Mouse (Mus musculus): ENCODE measurements around the gene Klhl18. TPM values are rescaled to one million over a fixed set of nuclear protein-coding genes. Genes with fewer than 3 reads are reported as not detected.

Gene Klhl18
- 9.1 TPM for polyA plus RNA-seq (2014; fragmentation: Illumina TruSeq; extraction: RNeasy Lipid Tissue Mini Kit (QIAGEN cat#74804); ENCODE audit: low read depth, low replicate concordance)

GRCm38 (mm10) chr9:110476124-110477091 is at the start of gene Klhl18, which contains the start of gene Kif9:
Klhl18 (minus strand) TSS chr9:110476694.
Kif9 (plus strand) TSS chr9:110476958.

GRCm38 (mm10) chr9:110419511-110420112 is 56.9 kb downstream of the Klhl18 start, which contains the start of gene Ngp:
Ngp (plus strand) TSS chr9:110419747.

GRCm38 (mm10) chr9:110408099-110408773 is 68.3 kb downstream of the Klhl18 start, which contains the start of gene Ptpn23:
Ptpn23 (minus strand) TSS chr9:110408213.

Other genes with a start within 250 kb of the Klhl18 start
- gene Cspg5, start 232.9 kb downstream of the Klhl18 start, polyA plus RNA-seq (2014; fragmentation: Illumina TruSeq; extraction: RNeasy Lipid Tissue Mini Kit (QIAGEN cat#74804); ENCODE audit: low read depth, low replicate concordance): 0.54 TPM
- 0.69 TPM for gene Elp6, start 171.5 kb downstream of the Klhl18 start, polyA plus RNA-seq (2014; fragmentation: Illumina TruSeq; extraction: RNeasy Lipid Tissue Mini Kit (QIAGEN cat#74804); ENCODE audit: low read depth, low replicate concordance)
- 1.6 TPM for gene Scap, start 143.4 kb downstream of the Klhl18 start, polyA plus RNA-seq (2014; fragmentation: Illumina TruSeq; extraction: RNeasy Lipid Tissue Mini Kit (QIAGEN cat#74804); ENCODE audit: low read depth, low replicate concordance)
- 0.54 TPM for gene Ptpn23, start 68.5 kb downstream of the Klhl18 start, polyA plus RNA-seq (2014; fragmentation: Illumina TruSeq; extraction: RNeasy Lipid Tissue Mini Kit (QIAGEN cat#74804); ENCODE audit: low read depth, low replicate concordance)
- gene Ngp, start 56.9 kb downstream of the Klhl18 start, polyA plus RNA-seq (2014; fragmentation: Illumina TruSeq; extraction: RNeasy Lipid Tissue Mini Kit (QIAGEN cat#74804); ENCODE audit: low read depth, low replicate concordance): not detected
- gene Kif9, start 264 bp upstream of the Klhl18 start, polyA plus RNA-seq (2014; fragmentation: Illumina TruSeq; extraction: RNeasy Lipid Tissue Mini Kit (QIAGEN cat#74804); ENCODE audit: low read depth, low replicate concordance): 1.4 TPM
- gene Setd2, start 55.9 kb upstream of the Klhl18 start, polyA plus RNA-seq (2014; fragmentation: Illumina TruSeq; extraction: RNeasy Lipid Tissue Mini Kit (QIAGEN cat#74804); ENCODE audit: low read depth, low replicate concordance): 78.1 TPM
- 0.66 TPM for gene Nradd, start 147.8 kb upstream of the Klhl18 start, polyA plus RNA-seq (2014; fragmentation: Illumina TruSeq; extraction: RNeasy Lipid Tissue Mini Kit (QIAGEN cat#74804); ENCODE audit: low read depth, low replicate concordance)
- gene Nbeal2, start 177.5 kb upstream of the Klhl18 start, polyA plus RNA-seq (2014; fragmentation: Illumina TruSeq; extraction: RNeasy Lipid Tissue Mini Kit (QIAGEN cat#74804); ENCODE audit: low read depth, low replicate concordance): 0.63 TPM
- not detected for gene Ccdc12, start 179.8 kb upstream of the Klhl18 start, polyA plus RNA-seq (2014; fragmentation: Illumina TruSeq; extraction: RNeasy Lipid Tissue Mini Kit (QIAGEN cat#74804); ENCODE audit: low read depth, low replicate concordance)